ENCODE assay signal across 12 mouse cellular contexts in genomic region chr9:66937507-66937906, GRCm38 (mm10). TPM values are rescaled to one million over a fixed set of nuclear protein-coding genes. Genes with fewer than 3 reads are reported as not detected.
DNase-seq lines count a peak whose midpoint lies in the region; ATAC-seq and TF ChIP-seq lines count a peak whose summit lies in the region.
"Had no signal": no experiment of that assay in that cellular context is flagged by ENCODE, and none has a peak within 500 bp of the region (broad histone marks: within the 10 kb centered on the region; RNA-seq: fewer than 3 reads in every experiment).

No protein-coding gene starts in this region.

- H3K4me1 ChIP-seq in hindbrain, postnatal 0 days (ENCODE audit: insufficient read depth, low read length): peaks cover 7% of the 10 kb centered on the region; the same call in 1 of the 2 replicates
- H3K4me1 ChIP-seq in hindbrain, embryonic 13.5 days (replicated peaks): peaks cover 28% of the 10 kb centered on the region
- H3K4me1 ChIP-seq in thymus, adult 2 months (replicated peaks; ENCODE audit: control insufficient read depth, insufficient read depth, low read length): no peaks in the 10 kb centered on the region

- no peak overlapping the region for H3K4me3 ChIP-seq in hindbrain, postnatal 0 days (ENCODE audit: low read length)
- H3K4me3 ChIP-seq in hindbrain, embryonic 13.5 days: no peak overlapping the region
- no peak overlapping the region for H3K4me3 ChIP-seq in thymus, adult 2 months (ENCODE audit: control insufficient read depth, insufficient read depth, low read length)
- H3K4me3 ChIP-seq in left cerebral cortex, adult 2 months: no peak overlapping the region
- H3K4me3 ChIP-seq: heart, embryonic 13.5 days; lung, embryonic 15.5 days had no signal

- no peak overlapping the region for H3K9ac ChIP-seq in hindbrain, postnatal 0 days (replicated peaks; ENCODE audit: low read length)
- H3K9ac ChIP-seq in hindbrain, embryonic 13.5 days: no peak overlapping the region
- H3K9ac ChIP-seq: heart, embryonic 13.5 days; lung, embryonic 15.5 days had no signal

- WGBS in hindbrain, postnatal 0 days: 43% methylated on average over 8 of the region's 8 CpGs
- WGBS in hindbrain, embryonic 13.5 days: 67% methylated on average over 8 of the region's 8 CpGs
- WGBS in thymus, adult 2 months: 61% methylated on average over 8 of the region's 8 CpGs

- no peaks in the 10 kb centered on the region for H3K9me3 ChIP-seq in hindbrain, postnatal 0 days (ENCODE audit: low read length)
- H3K9me3 ChIP-seq in hindbrain, embryonic 13.5 days: no peaks in the 10 kb centered on the region
- H3K9me3 ChIP-seq: heart, embryonic 13.5 days; lung, embryonic 15.5 days had no signal

- no peak for ATAC-seq in hindbrain, postnatal 0 days
- ATAC-seq in hindbrain, embryonic 13.5 days (ENCODE audit: low FRiP score): no peak

- no peak for TF ChIP-seq CTCF in hindbrain, postnatal 0 days (IDR thresholded peaks at IDR 0.05; ENCODE audit: low read depth)
- no peak for TF ChIP-seq CTCF in thymus, adult 2 months (IDR thresholded peaks at IDR 0.05; ENCODE audit: borderline replicate concordance, control insufficient read depth, extremely low read depth, insufficient read depth, low read length, poor library complexity)
- no peak for TF ChIP-seq CTCF in left cerebral cortex, adult 2 months (IDR thresholded peaks at IDR 0.05)

- TF ChIP-seq POLR2A in thymus, adult 2 months (IDR thresholded peaks at IDR 0.05; ENCODE audit: control insufficient read depth, extremely low read depth, insufficient read depth, low read length, poor library complexity): no peak

- 0 out of 2 replicates have a peak overlapping the region, but pooled peaks have one; percentile 16 for H3K27ac ChIP-seq in hindbrain, postnatal 0 days
- H3K27ac ChIP-seq in hindbrain, embryonic 13.5 days: no peak overlapping the region
- H3K27ac ChIP-seq in thymus, adult 2 months (ENCODE audit: control insufficient read depth, insufficient read depth, low read length): no peak overlapping the region
- H3K27ac ChIP-seq in left cerebral cortex, adult 2 months: no peak overlapping the region
- H3K27ac ChIP-seq: heart, embryonic 13.5 days; lung, embryonic 15.5 days had no signal

- H3K4me2 ChIP-seq in hindbrain, postnatal 0 days (ENCODE audit: low read depth, low read length): no peak overlapping the region
- no peak overlapping the region for H3K4me2 ChIP-seq in hindbrain, embryonic 13.5 days
- H3K4me2 ChIP-seq: heart, embryonic 13.5 days; lung, embryonic 15.5 days had no signal

- no peaks in the 10 kb centered on the region for H3K36me3 ChIP-seq in hindbrain, postnatal 0 days (ENCODE audit: insufficient read depth, low read length)
- H3K36me3 ChIP-seq in hindbrain, embryonic 13.5 days: no peaks in the 10 kb centered on the region
- H3K36me3 ChIP-seq in thymus, adult 2 months (ENCODE audit: control insufficient read depth, insufficient read depth, low read length): no peaks in the 10 kb centered on the region
- H3K36me3 ChIP-seq: heart, embryonic 13.5 days; lung, embryonic 15.5 days had no signal

- peak; percentile 46 for DNase-seq in adrenal gland, postnatal 25 days
- DNase-seq in adrenal gland, adult 18-20 months (ENCODE audit: low spot score in 2 of 2): no peak
- peak; percentile 61 for DNase-seq in hindbrain, postnatal 0 days (ENCODE audit: low spot score)
- DNase-seq in 3134 (ENCODE audit: extremely low read depth, insufficient read length, low spot score): peak; percentile 43
- DNase-seq in gastrocnemius, postnatal 14 days: peak; percentile 67
- DNase-seq in thymus, adult 2 months: no peak
- no peak for DNase-seq in left cerebral cortex, adult 2 months (ENCODE audit: extremely low spot score in 1 of 2, low spot score in 2 of 2)
- DNase-seq: B cell, adult 2 months; layer of hippocampus, postnatal 36 days had no signal

- intact Hi-C loops in gastrocnemius, postnatal 14 days (cut with DNase I; ENCODE audit: low total_unique reads): loop anchor here (10.0 kb wide), 1 partner anchor 293 kb away; no protein-coding TSS in a partner anchor
- intact Hi-C loops in left cerebral cortex, adult 2 months (cut with DNase I): loop anchor here (5.0 kb wide), 3 partner anchors 85 to 290 kb away; no protein-coding TSS in a partner anchor

- no peaks in the 10 kb centered on the region for H3K27me3 ChIP-seq in hindbrain, postnatal 0 days (ENCODE audit: insufficient read depth, low read length)
- H3K27me3 ChIP-seq in hindbrain, embryonic 13.5 days: no peaks in the 10 kb centered on the region; the same call in 1 of the 2 replicates
- no peaks in the 10 kb centered on the region for H3K27me3 ChIP-seq in thymus, adult 2 months (ENCODE audit: control insufficient read depth, insufficient read depth, low read length)
- H3K27me3 ChIP-seq: heart, embryonic 13.5 days; lung, embryonic 15.5 days had no signal

RNA-seq across cellular contexts. Expression of gene Rps27l, which starts 8.4 kb away (rescaled TPM):
- total RNA-seq in adrenal gland, postnatal 25 days (2021): 254 and 278 TPM in 2 replicates
- total RNA-seq in adrenal gland, adult 18-20 months (2021): 100 to 1,000 TPM; 290 to 293 TPM
- total RNA-seq in hindbrain, postnatal 0 days (2014; rRNA removed): 61.0 and 101 TPM in 2 replicates
- 258 and 271 TPM in 2 replicates for polyA plus RNA-seq in hindbrain, postnatal 0 days (2015; fragmentation: Nextera tagmentation; extraction: Ambion mirVana)
- 291 and 315 TPM in 2 replicates for polyA plus RNA-seq in hindbrain, embryonic 13.5 days (2015; fragmentation: Nextera tagmentation; extraction: Ambion mirVana)
- total RNA-seq in gastrocnemius, postnatal 14 days (2021): 100 to 1,000 TPM; 179 to 205 TPM
- polyA plus RNA-seq in thymus, adult 2 months (2012; rRNA removed): 52.2 and 61.1 TPM in 2 replicates
- total RNA-seq in left cerebral cortex, adult 2 months (2021): 10 to 100 TPM; 34.2 to 39.5 TPM

RNA-seq across cellular contexts. Expression of gene Rab8b, which starts 18.0 kb away (rescaled TPM):
- 14.5 and 17.2 TPM in 2 replicates for total RNA-seq in adrenal gland, postnatal 25 days (2021)
- 10 to 100 TPM; 16.8 to 23.8 TPM for total RNA-seq in adrenal gland, adult 18-20 months (2021)
- 25.9 and 32.7 TPM in 2 replicates for total RNA-seq in hindbrain, postnatal 0 days (2014; rRNA removed)
- polyA plus RNA-seq in hindbrain, postnatal 0 days (2015; fragmentation: Nextera tagmentation; extraction: Ambion mirVana): 26.3 and 27.1 TPM in 2 replicates
- 37.6 and 38.4 TPM in 2 replicates for polyA plus RNA-seq in hindbrain, embryonic 13.5 days (2015; fragmentation: Nextera tagmentation; extraction: Ambion mirVana)
- total RNA-seq in gastrocnemius, postnatal 14 days (2021): 1 to 10 TPM; 9.5 to 9.8 TPM
- 24.7 and 27.6 TPM in 2 replicates for polyA plus RNA-seq in thymus, adult 2 months (2012; rRNA removed)
- 10 to 100 TPM; 30.7 to 32.1 TPM for total RNA-seq in left cerebral cortex, adult 2 months (2021)

RNA-seq across cellular contexts. Expression of gene Lactb, which starts 37.8 kb away (rescaled TPM):
- 16.6 and 18.5 TPM in 2 replicates for total RNA-seq in adrenal gland, postnatal 25 days (2021)
- total RNA-seq in adrenal gland, adult 18-20 months (2021): 10 to 100 TPM; 15.4 to 20.0 TPM
- 13.1 and 18.4 TPM in 2 replicates for total RNA-seq in hindbrain, postnatal 0 days (2014; rRNA removed)
- 12.8 and 15.2 TPM in 2 replicates for polyA plus RNA-seq in hindbrain, postnatal 0 days (2015; fragmentation: Nextera tagmentation; extraction: Ambion mirVana)
- 12.2 and 12.8 TPM in 2 replicates for polyA plus RNA-seq in hindbrain, embryonic 13.5 days (2015; fragmentation: Nextera tagmentation; extraction: Ambion mirVana)
- total RNA-seq in gastrocnemius, postnatal 14 days (2021): 10 to 100 TPM; 21.3 to 21.6 TPM
- polyA plus RNA-seq in thymus, adult 2 months (2012; rRNA removed): 12.6 and 19.1 TPM in 2 replicates
- 10 to 100 TPM; 18.8 to 21.7 TPM for total RNA-seq in left cerebral cortex, adult 2 months (2021)

Comparison
In these comparisons a context has a peak if more than half of its experiments do, and no peak if none do; other contexts are left out.
1. DNase-seq: peak in adrenal gland, postnatal 25 days (single experiment), hindbrain, postnatal 0 days (single experiment), 3134 (single experiment) and gastrocnemius, postnatal 14 days (single experiment); none in adrenal gland, adult 18-20 months (0 of 2), thymus, adult 2 months (single experiment) and left cerebral cortex, adult 2 months (0 of 2).